ENCODE assay signal across 17 mouse cellular contexts in genomic region chr11:116161312-116161711, GRCm38 (mm10). TPM values are rescaled to one million over a fixed set of nuclear protein-coding genes. Genes with fewer than 3 reads are reported as not detected.
DNase-seq lines count a peak whose midpoint lies in the region; ATAC-seq and TF ChIP-seq lines count a peak whose summit lies in the region.
"Had no signal": no experiment of that assay in that cellular context is flagged by ENCODE, and none has a peak within 500 bp of the region (broad histone marks: within the 10 kb centered on the region; RNA-seq: fewer than 3 reads in every experiment).

No protein-coding gene starts in this region.

- no peaks in the 10 kb centered on the region for H3K9me3 ChIP-seq in E14TG2a.4 (ENCODE audit: low read length)
- H3K9me3 ChIP-seq in embryonic facial prominence, embryonic 10.5 days, result no peaks in the 10 kb centered on the region
- no peaks in the 10 kb centered on the region for H3K9me3 ChIP-seq in limb, embryonic 15.5 days
- H3K9me3 ChIP-seq: liver, embryonic 12.5 days; lung, embryonic 15.5 days had no signal

- H3K4me2 ChIP-seq in limb, embryonic 15.5 days, result no peak overlapping the region
- H3K4me2 ChIP-seq: liver, embryonic 12.5 days; lung, embryonic 15.5 days had no signal

- DNase-seq in layer of hippocampus, adult 2 months (ENCODE audit: low spot score in 2 of 2), result no peak
- DNase-seq in layer of hippocampus, adult 18-20 months (ENCODE audit: low spot score in 2 of 2), result no peak
- DNase-seq in embryonic facial prominence, embryonic 10.5 days (ENCODE audit: low spot score), result peak; percentile 39
- no peak for DNase-seq in frontal cortex, postnatal 36 days (ENCODE audit: low spot score in 2 of 2)
- no peak for DNase-seq in heart, adult 18-20 months
- DNase-seq: B cell, adult 2 months; embryo, embryonic 11 days; forebrain, postnatal 0 days; heart, adult 2 months; kidney, adult 11 months; kidney, postnatal 14 days; thymus, postnatal 25 days had no signal

- no peak overlapping the region for H3K4me3 ChIP-seq in layer of hippocampus, adult 2 months
- 0 out of 2 replicates have a peak overlapping the region, but pooled peaks have one; percentile 20 for H3K4me3 ChIP-seq in E14TG2a.4 (replicated peaks; ENCODE audit: low read length)
- H3K4me3 ChIP-seq in embryonic facial prominence, embryonic 10.5 days, result no peak overlapping the region
- no peak overlapping the region for H3K4me3 ChIP-seq in limb, embryonic 15.5 days
- H3K4me3 ChIP-seq: heart, adult 2 months; liver, embryonic 12.5 days; lung, embryonic 15.5 days had no signal

- peaks cover 9% of the 10 kb centered on the region; the same call in 1 of the 2 replicates for H3K27me3 ChIP-seq in E14TG2a.4 (ENCODE audit: insufficient read depth, low read length)
- no peaks in the 10 kb centered on the region for H3K27me3 ChIP-seq in embryonic facial prominence, embryonic 10.5 days (replicated peaks; ENCODE audit: low read depth, poor library complexity, severe bottlenecking)
- H3K27me3 ChIP-seq in limb, embryonic 15.5 days, result no peaks in the 10 kb centered on the region
- H3K27me3 ChIP-seq: liver, embryonic 12.5 days; lung, embryonic 15.5 days had no signal

- ATAC-seq in limb, embryonic 15.5 days (ENCODE audit: insufficient number of reproducible peaks, low FRiP score, low TSS enrichment, low read depth), result peak; percentile 20; the same call in 1 of the 2 replicates
- ATAC-seq in CD4-positive, CD25-positive, alpha-beta regulatory T cell, adult 4 months, result no peak
- ATAC-seq: liver, embryonic 12.5 days had no signal

- peaks cover 57% of the 10 kb centered on the region for H3K36me3 ChIP-seq in E14TG2a.4 (ENCODE audit: insufficient read depth, low read length)
- H3K36me3 ChIP-seq in embryonic facial prominence, embryonic 10.5 days (replicated peaks), result peaks cover 97% of the 10 kb centered on the region
- H3K36me3 ChIP-seq in limb, embryonic 15.5 days, result peaks cover 62% of the 10 kb centered on the region

- WGBS in embryonic facial prominence, embryonic 10.5 days, result 64% methylated on average over 12 of the region's 12 CpGs
- 57% methylated on average over 12 of the region's 12 CpGs for WGBS in limb, embryonic 15.5 days

- no peak overlapping the region for H3K9ac ChIP-seq in limb, embryonic 15.5 days
- H3K9ac ChIP-seq: forebrain, postnatal 0 days; liver, embryonic 12.5 days; lung, embryonic 15.5 days had no signal

- TF ChIP-seq CTCF in layer of hippocampus, adult 2 months (conservative IDR thresholded peaks at IDR 0.05), result no peak
- TF ChIP-seq CTCF in E14TG2a.4 (conservative IDR thresholded peaks at IDR 0.05; ENCODE audit: low read length), result no peak

- 0 out of 2 replicates have a peak overlapping the region, but pooled peaks have one; percentile 23 for H3K27ac ChIP-seq in layer of hippocampus, adult 2 months
- 0 out of 2 replicates have a peak overlapping the region, but pooled peaks have one; percentile 21 for H3K27ac ChIP-seq in embryonic facial prominence, embryonic 10.5 days (replicated peaks)
- peak overlapping the region; percentile 72 for H3K27ac ChIP-seq in limb, embryonic 15.5 days
- H3K27ac ChIP-seq: heart, adult 2 months; liver, embryonic 12.5 days; lung, embryonic 15.5 days had no signal

- peaks cover 62% of the 10 kb centered on the region for H3K4me1 ChIP-seq in E14TG2a.4 (replicated peaks; ENCODE audit: low read depth, low read length)
- H3K4me1 ChIP-seq in embryonic facial prominence, embryonic 10.5 days, result peaks cover 23% of the 10 kb centered on the region
- peaks cover 16% of the 10 kb centered on the region for H3K4me1 ChIP-seq in limb, embryonic 15.5 days

RNA-seq across cellular contexts. Expression of gene Fbf1, which starts 6.7 kb away (rescaled TPM):
- 10 to 100 TPM; 91.6 to 96.4 TPM for total RNA-seq in layer of hippocampus, adult 2 months (2021)
- total RNA-seq in layer of hippocampus, adult 18-20 months (2021), result 10 to 100 TPM; 82.3 to 83.6 TPM
- 61.0 and 61.8 TPM in 2 replicates for polyA plus RNA-seq in embryonic facial prominence, embryonic 10.5 days (2016; fragmentation: Nextera tagmentation; extraction: Ambion mirVana)
- polyA plus RNA-seq in limb, embryonic 15.5 days (2015; fragmentation: Nextera tagmentation; extraction: Ambion mirVana), result 36.4 and 38.3 TPM in 2 replicates
- polyA plus RNA-seq in CD4-positive, CD25-positive, alpha-beta regulatory T cell, adult 4 months (2017; shearing (Covaris generic)), result 1 to 10 TPM; 2.8 to 5.2 TPM
- total RNA-seq in heart, adult 18-20 months (2021), result 10 to 100 TPM; 13.5 to 18.1 TPM

RNA-seq across cellular contexts. Expression of gene Mrpl38, which starts 22.6 kb away (rescaled TPM):
- 10 to 100 TPM; 64.6 to 66.8 TPM for total RNA-seq in layer of hippocampus, adult 2 months (2021)
- total RNA-seq in layer of hippocampus, adult 18-20 months (2021), result 10 to 100 TPM; 60.2 to 61.2 TPM
- polyA plus RNA-seq in embryonic facial prominence, embryonic 10.5 days (2016; fragmentation: Nextera tagmentation; extraction: Ambion mirVana), result 108 and 117 TPM in 2 replicates
- 83.9 and 85.5 TPM in 2 replicates for polyA plus RNA-seq in limb, embryonic 15.5 days (2015; fragmentation: Nextera tagmentation; extraction: Ambion mirVana)
- polyA plus RNA-seq in CD4-positive, CD25-positive, alpha-beta regulatory T cell, adult 4 months (2017; shearing (Covaris generic)), result 10 to 100 TPM; 22.7 to 25.5 TPM
- 10 to 100 TPM; 56.8 to 66.1 TPM for total RNA-seq in heart, adult 18-20 months (2021)

RNA-seq across cellular contexts. Expression of gene Trim65, which starts 30.4 kb away (rescaled TPM):
- 1 to 10 TPM; 6.9 to 7.7 TPM for total RNA-seq in layer of hippocampus, adult 2 months (2021)
- total RNA-seq in layer of hippocampus, adult 18-20 months (2021), result 1 to 10 TPM; 6.7 to 8.3 TPM
- polyA plus RNA-seq in embryonic facial prominence, embryonic 10.5 days (2016; fragmentation: Nextera tagmentation; extraction: Ambion mirVana), result 1.9 and 2.3 TPM in 2 replicates
- polyA plus RNA-seq in limb, embryonic 15.5 days (2015; fragmentation: Nextera tagmentation; extraction: Ambion mirVana), result 4.1 and 4.5 TPM in 2 replicates
- 10 to 100 TPM; 14.4 to 17.9 TPM for polyA plus RNA-seq in CD4-positive, CD25-positive, alpha-beta regulatory T cell, adult 4 months (2017; shearing (Covaris generic))
- 10 to 100 TPM in 1 of 2 experiments, 1 to 10 TPM in 1; 9.6 to 10.5 TPM for total RNA-seq in heart, adult 18-20 months (2021)

RNA-seq across cellular contexts. Expression of gene Trim47, which starts 34.3 kb away (rescaled TPM):
- total RNA-seq in layer of hippocampus, adult 2 months (2021), result 1 to 10 TPM; 4.6 to 7.2 TPM
- total RNA-seq in layer of hippocampus, adult 18-20 months (2021), result 1 to 10 TPM; 4.8 to 6.2 TPM
- 4.5 and 4.7 TPM in 2 replicates for polyA plus RNA-seq in embryonic facial prominence, embryonic 10.5 days (2016; fragmentation: Nextera tagmentation; extraction: Ambion mirVana)
- polyA plus RNA-seq in limb, embryonic 15.5 days (2015; fragmentation: Nextera tagmentation; extraction: Ambion mirVana), result 31.2 and 42.4 TPM in 2 replicates
- polyA plus RNA-seq in CD4-positive, CD25-positive, alpha-beta regulatory T cell, adult 4 months (2017; shearing (Covaris generic)), result not detected
- total RNA-seq in heart, adult 18-20 months (2021), result 10 to 100 TPM; 24.7 to 27.6 TPM

RNA-seq across cellular contexts. Expression of gene Ten1, which starts 37.3 kb away (rescaled TPM):
- total RNA-seq in layer of hippocampus, adult 2 months (2021), result 10 to 100 TPM; 39.6 to 40.1 TPM
- total RNA-seq in layer of hippocampus, adult 18-20 months (2021), result 10 to 100 TPM; 33.7 to 39.8 TPM
- polyA plus RNA-seq in embryonic facial prominence, embryonic 10.5 days (2016; fragmentation: Nextera tagmentation; extraction: Ambion mirVana), result 62.7 and 65.6 TPM in 2 replicates
- 80.8 and 86.6 TPM in 2 replicates for polyA plus RNA-seq in limb, embryonic 15.5 days (2015; fragmentation: Nextera tagmentation; extraction: Ambion mirVana)
- polyA plus RNA-seq in CD4-positive, CD25-positive, alpha-beta regulatory T cell, adult 4 months (2017; shearing (Covaris generic)), result 10 to 100 TPM; 44.6 to 49.5 TPM
- 10 to 100 TPM; 14.1 to 17.4 TPM for total RNA-seq in heart, adult 18-20 months (2021)

Comparison
In these comparisons a context has a peak if more than half of its experiments do, and no peak if none do; other contexts are left out.
1. H3K27ac ChIP-seq: peak in every context shown above with its lines; median percentile 72 in limb, embryonic 15.5 days; 23 in layer of hippocampus, adult 2 months; 21 in embryonic facial prominence, embryonic 10.5 days.
2. RNA of gene Fbf1, which starts 6.7 kb away (total RNA-seq): 91.6 to 96.4 TPM in layer of hippocampus, adult 2 months and 82.3 to 83.6 TPM in layer of hippocampus, adult 18-20 months; 13.5 to 18.1 TPM in heart, adult 18-20 months; every median in the first group is over 4 times any median in the second.